Mouse (Mus musculus): ENCODE measurements around the gene Olfr45. TPM values are rescaled to one million over a fixed set of nuclear protein-coding genes. Genes with fewer than 3 reads are reported as not detected.

Gene Olfr45
- polyA plus RNA-seq, 1 experiment: not detected

GRCm38 (mm10) chr7:140706348-140706747 is 24.6 kb downstream of the Olfr45 start:
- H3K36me3 ChIP-seq (ENCODE audit: control insufficient read depth, insufficient read depth, low read length): no peaks in the 10 kb centered on the region
- TF ChIP-seq CTCF (IDR thresholded peaks at IDR 0.05; ENCODE audit: borderline replicate concordance, control insufficient read depth, extremely low read depth, insufficient read depth, low read length, poor library complexity) (no peak), POLR2A (IDR thresholded peaks at IDR 0.05; ENCODE audit: control insufficient read depth, extremely low read depth, insufficient read depth, low read length, poor library complexity) (no peak)
- WGBS: 84% methylated on average over 2 of the region's 2 CpGs
- no peaks in the 10 kb centered on the region for H3K4me1 ChIP-seq (replicated peaks; ENCODE audit: control insufficient read depth, insufficient read depth, low read length)
- H3K27me3 ChIP-seq (ENCODE audit: control insufficient read depth, insufficient read depth, low read length): no peaks in the 10 kb centered on the region
- no peak for DNase-seq
- H3K4me3 ChIP-seq (ENCODE audit: control insufficient read depth, insufficient read depth, low read length): no peak overlapping the region
- no peak overlapping the region for H3K27ac ChIP-seq (ENCODE audit: control insufficient read depth, insufficient read depth, low read length)

DNA sequence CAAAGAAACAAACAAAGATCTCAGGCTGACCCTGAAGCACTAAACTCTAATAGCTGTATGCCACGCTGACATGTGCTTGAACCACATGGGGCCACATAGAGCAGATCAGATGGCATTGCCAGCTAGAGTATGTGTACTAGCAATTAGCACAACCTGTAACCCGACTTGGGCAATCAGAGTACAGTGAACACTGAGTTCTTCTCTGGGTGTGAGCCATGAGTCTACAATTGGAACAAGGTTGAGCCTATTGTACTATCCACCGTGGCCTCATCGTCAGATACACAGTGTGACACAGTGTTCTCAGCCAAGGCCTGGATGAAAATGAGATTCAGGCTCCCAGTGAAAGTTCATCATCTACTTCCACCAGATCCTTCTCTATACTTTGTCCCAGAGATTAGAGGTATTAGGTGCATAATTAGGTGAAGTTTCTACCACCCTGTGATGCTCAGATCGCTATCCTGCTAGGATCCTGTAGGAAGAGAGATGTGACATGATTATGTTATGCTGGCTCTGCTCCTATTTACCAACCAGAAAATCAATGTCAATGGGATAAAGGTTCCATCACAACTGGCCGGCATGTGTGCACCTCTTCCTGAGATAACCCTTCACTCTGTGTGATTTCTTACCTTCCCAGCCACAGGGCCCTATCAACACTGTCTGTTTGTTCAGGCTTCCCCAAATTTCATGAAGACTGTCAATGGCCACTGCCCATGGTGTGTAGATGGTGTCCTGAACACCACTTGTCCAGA is 26.0 kb downstream of the Olfr45 start:
- TF ChIP-seq POLR2A (IDR thresholded peaks at IDR 0.05; ENCODE audit: control insufficient read depth, extremely low read depth, insufficient read depth, low read length, poor library complexity) (no peak), CTCF (IDR thresholded peaks at IDR 0.05; ENCODE audit: borderline replicate concordance, control insufficient read depth, extremely low read depth, insufficient read depth, low read length, poor library complexity) (no peak)
- Histone ChIP-seq H3K27ac (ENCODE audit: control insufficient read depth, insufficient read depth, low read length) (no peak overlapping the region), H3K4me3 (ENCODE audit: control insufficient read depth, insufficient read depth, low read length) (no peak overlapping the region), H3K27me3 (ENCODE audit: control insufficient read depth, insufficient read depth, low read length) (no peaks in the 10 kb centered on the region), H3K4me1 (replicated peaks; ENCODE audit: control insufficient read depth, insufficient read depth, low read length) (no peaks in the 10 kb centered on the region), H3K36me3 (ENCODE audit: control insufficient read depth, insufficient read depth, low read length) (no peaks in the 10 kb centered on the region)
- no peak for DNase-seq
- 95% methylated on average over 6 of the region's 6 CpGs for WGBS

- H3K4me3 ChIP-seq (ENCODE audit: control insufficient read depth, insufficient read depth, low read length): no peak overlapping the region
- WGBS: 86% methylated on average over 7 of the region's 7 CpGs
- no peak for DNase-seq
- no peak for TF ChIP-seq CTCF (IDR thresholded peaks at IDR 0.05; ENCODE audit: borderline replicate concordance, control insufficient read depth, extremely low read depth, insufficient read depth, low read length, poor library complexity)
- no peak for TF ChIP-seq POLR2A (IDR thresholded peaks at IDR 0.05; ENCODE audit: control insufficient read depth, extremely low read depth, insufficient read depth, low read length, poor library complexity)
- no peaks in the 10 kb centered on the region for H3K27me3 ChIP-seq (ENCODE audit: control insufficient read depth, insufficient read depth, low read length)
- H3K4me1 ChIP-seq (replicated peaks; ENCODE audit: control insufficient read depth, insufficient read depth, low read length): no peaks in the 10 kb centered on the region
- no peak overlapping the region for H3K27ac ChIP-seq (ENCODE audit: control insufficient read depth, insufficient read depth, low read length)
- H3K36me3 ChIP-seq (ENCODE audit: control insufficient read depth, insufficient read depth, low read length): no peaks in the 10 kb centered on the region
Measured at GRCm38 (mm10) chr7:140717155-140718055, 35.7 kb downstream of the Olfr45 start.

- H3K4me1 ChIP-seq (replicated peaks; ENCODE audit: control insufficient read depth, insufficient read depth, low read length): no peaks in the 10 kb centered on the region
- no peak overlapping the region for H3K27ac ChIP-seq (ENCODE audit: control insufficient read depth, insufficient read depth, low read length)
- TF ChIP-seq POLR2A (IDR thresholded peaks at IDR 0.05; ENCODE audit: control insufficient read depth, extremely low read depth, insufficient read depth, low read length, poor library complexity): no peak
- H3K4me3 ChIP-seq (ENCODE audit: control insufficient read depth, insufficient read depth, low read length): no peak overlapping the region
- DNase-seq: no peak
- no peaks in the 10 kb centered on the region for H3K27me3 ChIP-seq (ENCODE audit: control insufficient read depth, insufficient read depth, low read length)
- no peaks in the 10 kb centered on the region for H3K36me3 ChIP-seq (ENCODE audit: control insufficient read depth, insufficient read depth, low read length)
- 92% methylated on average over 6 of the region's 6 CpGs for WGBS
Measured at GRCm38 (mm10) chr7:140721095-140721494, 39.3 kb downstream of the Olfr45 start.

GRCm38 (mm10) chr7:140725558-140725957 is 43.8 kb downstream of the Olfr45 start:
- no peak overlapping the region for H3K4me3 ChIP-seq (ENCODE audit: control insufficient read depth, insufficient read depth, low read length)
- no peak overlapping the region for H3K27ac ChIP-seq (ENCODE audit: control insufficient read depth, insufficient read depth, low read length)
- H3K27me3 ChIP-seq (ENCODE audit: control insufficient read depth, insufficient read depth, low read length): no peaks in the 10 kb centered on the region
- no peaks in the 10 kb centered on the region for H3K36me3 ChIP-seq (ENCODE audit: control insufficient read depth, insufficient read depth, low read length)
- TF ChIP-seq CTCF (IDR thresholded peaks at IDR 0.05; ENCODE audit: borderline replicate concordance, control insufficient read depth, extremely low read depth, insufficient read depth, low read length, poor library complexity) (no peak), POLR2A (IDR thresholded peaks at IDR 0.05; ENCODE audit: control insufficient read depth, extremely low read depth, insufficient read depth, low read length, poor library complexity) (no peak)
- no peak for DNase-seq
- no peaks in the 10 kb centered on the region for H3K4me1 ChIP-seq (replicated peaks; ENCODE audit: control insufficient read depth, insufficient read depth, low read length)

- no peak for TF ChIP-seq CTCF (IDR thresholded peaks at IDR 0.05; ENCODE audit: borderline replicate concordance, control insufficient read depth, extremely low read depth, insufficient read depth, low read length, poor library complexity)
- Histone ChIP-seq H3K4me3 (ENCODE audit: control insufficient read depth, insufficient read depth, low read length) (no peak overlapping the region), H3K27ac (ENCODE audit: control insufficient read depth, insufficient read depth, low read length) (no peak overlapping the region), H3K4me1 (replicated peaks; ENCODE audit: control insufficient read depth, insufficient read depth, low read length) (no peaks in the 10 kb centered on the region), H3K27me3 (ENCODE audit: control insufficient read depth, insufficient read depth, low read length) (no peaks in the 10 kb centered on the region), H3K36me3 (ENCODE audit: control insufficient read depth, insufficient read depth, low read length) (no peaks in the 10 kb centered on the region)
- DNase-seq: no peak
- WGBS: 78% methylated on average over 2 of the region's 2 CpGs
Measured at GRCm38 (mm10) chr7:140733162-140733561, 51.4 kb downstream of the Olfr45 start.

Other genes starting within 250 kb of the Olfr45 start
- gene Olfr533, start 218.6 kb upstream of the Olfr45 start, polyA plus RNA-seq (2012; rRNA removed): not detected in 2 replicates
- gene Olfr535, start 197.7 kb upstream of the Olfr45 start, polyA plus RNA-seq (2012; rRNA removed): 0.13 TPM in 1 of 2 replicates, not detected in the other
- gene Olfr536, start 174.6 kb upstream of the Olfr45 start, polyA plus RNA-seq (2012; rRNA removed): 0.05 TPM in 1 of 2 replicates, not detected in the other
- not detected in 2 replicates for gene Olfr538, start 114.1 kb upstream of the Olfr45 start, polyA plus RNA-seq (2012; rRNA removed)
- not detected in 2 replicates for gene Olfr46, start 80.7 kb upstream of the Olfr45 start, polyA plus RNA-seq (2012; rRNA removed)
- gene Olfr61, start 53.0 kb upstream of the Olfr45 start, polyA plus RNA-seq (2012; rRNA removed): not detected in 2 replicates
- gene Olfr53, start 35.5 kb upstream of the Olfr45 start, polyA plus RNA-seq (2012; rRNA removed): not detected in 2 replicates
- gene Olfr539, start 22.0 kb upstream of the Olfr45 start, polyA plus RNA-seq (2012; rRNA removed): not detected in 2 replicates
- not detected in 2 replicates for gene Olfr541, start 15.3 kb downstream of the Olfr45 start, polyA plus RNA-seq (2012; rRNA removed)
- gene Cyp2e1, start 81.8 kb downstream of the Olfr45 start, polyA plus RNA-seq (2012; rRNA removed): 11.2 and 12.2 TPM in 2 replicates
- 0.27 TPM in 1 of 2 replicates, not detected in the other for gene Syce1, start 105.9 kb downstream of the Olfr45 start, polyA plus RNA-seq (2012; rRNA removed)
- 0.04 and 0.22 TPM in 2 replicates for gene Zfp941, start 140.2 kb downstream of the Olfr45 start, polyA plus RNA-seq (2012; rRNA removed)
- 12.9 and 15.9 TPM in 2 replicates for gene Urah, start 153.1 kb downstream of the Olfr45 start, polyA plus RNA-seq (2012; rRNA removed)
- gene Scgb1c1, start 163.6 kb downstream of the Olfr45 start, polyA plus RNA-seq (2012; rRNA removed): 2.0 and 3.2 TPM in 2 replicates
- gene Odf3, start 165.9 kb downstream of the Olfr45 start, polyA plus RNA-seq (2012; rRNA removed): 0.20 TPM in 1 of 2 replicates, not detected in the other
- not detected in 2 replicates for gene Gm45785, start 174.4 kb downstream of the Olfr45 start, polyA plus RNA-seq (2012; rRNA removed)
- 175 and 181 TPM in 2 replicates for gene Ric8a, start 175.0 kb downstream of the Olfr45 start, polyA plus RNA-seq (2012; rRNA removed)
- 26.5 and 31.8 TPM in 2 replicates for gene Bet1l, start 175.6 kb downstream of the Olfr45 start, polyA plus RNA-seq (2012; rRNA removed)
- gene Psmd13, start 200.0 kb downstream of the Olfr45 start, polyA plus RNA-seq (2012; rRNA removed): 99.7 and 100 TPM in 2 replicates
- 23.1 and 27.6 TPM in 2 replicates for gene Sirt3, start 200.4 kb downstream of the Olfr45 start, polyA plus RNA-seq (2012; rRNA removed)
- gene Cox8b, start 218.5 kb downstream of the Olfr45 start, polyA plus RNA-seq (2012; rRNA removed): 159 and 231 TPM in 2 replicates
- 0.32 and 0.71 TPM in 2 replicates for gene Nlrp6, start 239.0 kb downstream of the Olfr45 start, polyA plus RNA-seq (2012; rRNA removed)

Measured in thymus, adult 2 months (tissue).